Mouse (Mus musculus) cerebellum, adult (tissue): ENCODE results near the gene Vwa8.
A peak's percentile ranks its signal among the peaks of the same experiment; 100 is the strongest.

Experiments
- ATAC-seq: cut with Nextera tagmentation; 2 replicates; pipeline ENCODE4 v1.9.2; 2017; ENCODE audit warnings: mild to moderate bottlenecking, moderate library complexity, mixed read lengths; ENCODE audit not compliant: insufficient number of reproducible peaks, low FRiP score, low TSS enrichment

The Vwa8 gene

DNA sequence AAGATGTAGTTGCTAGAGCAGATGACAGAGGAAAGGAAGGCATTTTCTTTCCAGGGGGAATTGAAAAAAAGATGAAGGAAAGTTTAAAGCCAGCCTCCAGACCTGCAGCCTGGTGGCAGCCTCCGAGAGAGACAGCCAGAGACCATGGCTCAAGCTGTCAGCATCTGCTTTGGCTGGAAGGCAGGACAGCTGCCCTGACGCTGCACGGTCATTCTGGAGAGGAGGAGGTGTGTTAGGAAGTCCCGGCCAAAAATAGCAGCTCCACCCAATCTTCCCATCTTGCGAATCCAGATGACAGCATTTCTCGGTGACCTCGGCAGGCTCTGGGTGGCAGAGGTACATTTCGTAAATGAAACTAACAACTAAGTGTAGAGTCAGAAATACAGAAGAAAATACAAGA is 225.9 kb downstream of the Vwa8 start:
- no peak for ATAC-seq

DNA sequence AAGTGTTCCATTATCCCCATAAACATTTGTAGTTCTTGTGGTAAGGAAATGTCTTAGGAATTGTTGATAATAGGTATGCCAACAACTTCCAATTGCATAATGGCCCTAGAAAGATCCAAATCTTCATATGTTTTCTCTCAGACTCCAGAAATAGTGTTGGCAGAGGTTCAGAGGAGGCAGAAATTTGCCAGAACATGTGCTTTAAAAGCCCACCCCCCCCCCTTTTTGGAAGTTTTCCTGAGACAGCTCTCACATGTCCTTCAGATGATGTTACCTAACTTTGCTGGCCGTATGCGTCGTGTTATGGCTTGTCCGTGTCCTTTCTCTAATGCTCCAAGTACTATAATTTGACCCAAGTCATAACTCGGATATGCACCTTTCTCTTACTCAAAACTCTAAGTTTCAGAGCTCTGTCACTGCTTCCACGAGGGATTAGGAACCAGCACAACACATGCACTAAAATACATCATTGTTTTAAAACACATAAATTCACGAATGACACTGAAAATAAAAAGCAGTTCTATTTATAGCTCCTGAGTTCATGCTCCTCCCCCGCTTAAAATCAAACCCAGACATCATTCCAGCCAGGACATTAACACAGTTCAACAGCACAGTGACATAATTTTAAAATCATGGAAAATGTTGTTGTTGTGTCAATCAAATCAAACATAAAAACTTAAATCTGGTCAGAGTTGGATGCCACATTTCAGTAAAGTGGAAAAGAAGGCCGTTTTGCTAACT is 227.9 kb downstream of the Vwa8 start:
- ATAC-seq, result no peak

DNA sequence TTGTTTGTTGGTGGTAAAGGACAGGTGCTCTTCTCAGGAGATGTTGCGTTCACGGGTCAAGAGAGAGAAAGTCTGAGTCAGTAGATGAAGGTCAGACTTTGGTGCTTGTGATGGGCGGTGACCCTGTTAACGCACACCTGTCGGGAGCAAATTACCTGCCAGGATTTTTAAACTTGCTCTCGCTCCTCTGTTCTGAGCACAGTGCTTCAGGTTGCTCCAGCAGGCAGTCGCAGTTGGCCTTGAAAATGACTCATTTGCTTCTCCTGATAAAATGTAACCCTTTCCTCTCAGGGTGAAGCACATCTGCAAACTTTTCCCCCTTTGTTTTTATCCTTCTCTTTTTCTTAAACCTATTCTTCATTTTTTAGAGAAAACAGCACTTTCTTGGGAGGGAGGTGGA is 234.7 kb downstream of the Vwa8 start:
- ATAC-seq, result no peak

GRCm38 (mm10) chr14:79086006-79086405 is 237.2 kb downstream of the Vwa8 start:
- ATAC-seq, result no peak

DNA sequence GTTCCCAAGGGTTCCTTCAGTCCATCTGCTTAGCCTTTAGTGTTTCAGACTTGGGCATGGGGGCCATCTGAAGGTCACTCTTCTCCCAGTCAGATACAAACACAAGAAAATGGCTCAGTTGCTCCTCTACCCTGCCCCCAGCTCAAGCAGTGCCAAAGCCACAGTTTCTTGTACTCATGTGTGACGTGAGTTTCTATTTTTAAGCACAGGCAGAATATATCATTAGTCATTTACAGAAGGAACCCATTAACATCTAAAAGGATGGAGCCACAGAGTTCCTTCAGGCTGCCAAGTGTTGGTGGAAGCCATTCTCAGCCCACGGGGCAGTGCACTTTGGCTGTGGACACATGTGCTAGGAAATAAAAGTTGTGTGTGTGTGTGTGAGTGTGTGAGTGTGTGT is 240.6 kb downstream of the Vwa8 start:
- no peak for ATAC-seq

DNA sequence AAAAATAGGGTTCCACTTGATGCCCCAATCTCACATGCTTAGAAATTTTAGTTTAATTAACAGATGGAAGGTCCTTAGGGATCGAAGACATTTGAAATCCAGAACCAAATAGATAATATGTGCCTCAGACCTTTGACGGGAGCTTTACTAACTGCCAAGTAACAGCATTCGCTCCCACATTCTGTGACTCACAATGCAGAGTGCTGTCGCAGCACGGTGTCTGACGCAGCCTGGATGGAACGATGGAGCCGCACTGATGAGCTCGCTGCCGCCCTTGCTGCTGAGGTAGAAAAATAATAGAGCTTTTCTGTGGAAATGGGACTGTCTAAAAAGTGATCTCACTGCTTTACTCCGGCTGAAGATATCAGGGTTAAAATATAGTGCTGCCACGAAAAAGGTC is 248.3 kb downstream of the Vwa8 start:
- ATAC-seq, result no peak

DNA sequence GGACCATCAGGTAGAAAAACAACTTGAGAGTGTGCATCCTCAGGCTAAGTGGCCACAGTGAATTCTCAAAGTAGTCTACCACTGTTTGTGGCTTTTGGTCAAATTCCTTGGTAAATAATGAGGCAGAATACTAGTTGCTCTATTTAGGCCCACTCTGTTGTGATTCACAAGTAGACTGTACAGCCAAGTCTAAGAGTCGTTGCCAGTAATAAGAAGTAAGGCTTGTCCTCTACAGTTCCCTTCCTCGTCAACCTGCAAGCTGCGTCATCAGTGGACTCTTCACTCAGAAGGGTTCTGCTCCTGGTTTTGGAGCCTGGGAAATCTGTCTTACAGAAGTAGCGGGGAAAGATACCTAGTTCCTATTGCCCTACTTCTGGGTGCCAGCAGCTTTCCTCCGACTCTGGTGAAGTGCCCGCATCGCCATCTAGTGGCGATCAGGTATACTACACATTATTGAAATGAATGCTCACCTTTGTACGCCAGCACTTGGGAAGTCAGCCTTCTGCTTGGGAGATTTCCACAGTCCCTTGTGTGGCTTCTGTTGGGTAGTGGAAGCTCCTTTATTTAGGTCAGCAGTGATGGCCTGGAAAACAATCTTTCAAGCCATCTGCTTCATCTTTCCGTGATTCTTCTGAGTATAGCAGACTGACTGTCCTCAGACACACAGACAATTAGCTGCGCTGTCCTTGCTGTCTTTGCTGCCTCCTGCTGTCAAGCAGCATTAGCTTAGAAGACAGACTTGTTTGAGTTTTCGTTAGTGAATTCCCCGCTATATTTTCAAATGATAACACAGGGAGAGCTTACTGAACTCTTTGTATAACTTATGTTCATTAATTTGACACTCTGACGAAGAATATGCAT is 258.0 kb downstream of the Vwa8 start:
- peak; percentile 89 for ATAC-seq

- ATAC-seq, result no peak
Observed at GRCm38 (mm10) chr14:79109375-79109774, 260.5 kb downstream of the Vwa8 start.

DNA sequence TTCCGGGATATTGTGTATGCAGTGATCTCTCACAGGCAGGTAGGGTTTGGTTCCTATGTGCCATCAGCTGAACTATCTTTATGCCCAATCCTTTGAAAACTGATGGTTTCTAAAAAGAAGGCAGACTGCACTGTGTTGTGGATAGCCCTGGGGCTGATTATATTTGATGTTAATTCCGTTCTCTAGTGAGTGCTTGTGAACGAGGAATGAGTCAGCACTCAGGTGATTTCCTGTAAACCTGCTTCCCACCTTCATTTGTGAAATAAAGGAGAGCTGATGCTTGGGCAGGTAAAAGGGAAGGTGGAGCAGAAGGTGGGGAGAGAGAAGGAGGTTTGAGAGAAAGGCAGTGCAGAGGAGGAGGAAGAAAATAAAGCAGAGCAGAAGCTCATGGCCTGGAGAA is 261.2 kb downstream of the Vwa8 start:
- no peak for ATAC-seq

DNA sequence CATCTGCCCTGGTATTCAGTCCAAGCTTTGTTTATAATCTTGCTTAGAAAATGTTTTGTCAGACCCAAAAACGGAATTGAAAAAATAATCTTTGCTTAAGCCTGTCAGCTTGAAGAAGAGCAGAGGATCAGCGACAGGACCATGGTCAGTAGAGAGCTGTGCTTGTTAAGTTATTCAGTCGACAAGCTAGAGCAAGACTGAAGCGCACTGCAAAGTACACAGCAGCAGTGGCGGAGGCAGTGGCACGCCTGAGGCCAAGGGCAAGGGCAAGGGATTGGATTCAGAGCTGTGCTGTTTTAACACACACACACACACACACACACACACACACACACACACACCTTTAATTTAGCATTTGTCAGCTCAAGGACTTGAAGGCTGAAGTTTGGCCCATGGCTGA is 263.2 kb downstream of the Vwa8 start:
- no peak for ATAC-seq

DNA sequence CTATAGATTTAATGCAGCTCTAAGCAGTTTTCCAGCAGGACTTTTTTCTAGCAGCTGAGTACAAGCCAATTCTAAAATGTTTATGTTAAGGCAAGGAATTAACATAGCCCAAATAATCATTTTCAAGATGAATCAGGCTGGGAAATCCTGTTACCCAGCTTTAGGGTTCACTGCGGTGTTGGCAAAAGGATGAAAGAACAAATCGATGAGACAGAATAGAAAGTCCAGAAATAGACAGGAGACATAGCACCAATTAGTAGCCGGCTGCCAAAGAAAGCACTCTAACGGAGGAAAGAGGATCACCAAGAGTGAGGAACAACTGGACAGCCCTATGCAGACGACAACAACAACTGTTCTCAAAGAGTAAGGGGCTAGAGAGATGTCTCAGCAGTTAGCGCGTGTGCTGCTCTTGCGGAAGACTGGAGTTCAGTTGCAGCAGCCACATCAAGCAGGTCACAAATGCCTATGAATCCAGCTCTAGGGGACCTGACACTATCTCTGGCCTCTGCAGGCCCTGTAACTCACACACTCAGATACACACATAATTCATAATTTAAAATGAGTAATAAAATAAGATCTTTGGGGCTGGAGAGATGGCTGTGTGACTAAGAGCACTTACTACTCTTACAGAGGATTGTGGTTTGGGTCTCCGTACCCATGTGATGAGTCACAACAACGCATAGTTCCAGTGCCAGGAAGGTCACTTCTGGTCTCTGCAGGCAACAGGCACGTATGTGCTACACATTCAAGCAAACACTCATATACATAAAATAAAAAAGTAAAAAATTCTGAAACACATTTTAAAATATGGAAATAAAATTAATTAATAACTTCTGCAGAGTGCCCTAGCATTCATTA is 265.9 kb downstream of the Vwa8 start:
- ATAC-seq, result no peak

GRCm38 (mm10) chr14:79118457-79118856 is 269.6 kb downstream of the Vwa8 start:
- ATAC-seq, result no peak

DNA sequence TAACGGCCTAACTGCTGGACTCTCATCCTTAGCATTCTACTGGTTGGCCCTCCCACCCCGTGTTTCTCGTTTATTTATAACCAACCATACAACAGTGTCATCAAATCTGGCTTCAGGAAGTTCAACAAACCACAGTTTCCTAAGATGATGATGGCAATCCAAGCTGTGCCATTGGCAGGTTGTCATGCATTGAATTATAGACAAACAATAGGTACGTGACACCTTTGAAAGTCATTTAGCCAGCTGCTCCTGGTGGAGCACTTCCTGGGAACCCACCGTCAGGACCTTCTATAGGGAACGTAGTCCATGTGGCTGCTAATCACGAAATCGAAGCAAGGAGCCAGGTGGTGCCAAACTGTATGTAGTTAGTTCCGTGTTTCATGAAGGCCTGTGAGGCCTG is 270.5 kb downstream of the Vwa8 start:
- no peak for ATAC-seq

- no peak for ATAC-seq
Observed at GRCm38 (mm10) chr14:79120681-79121080, 271.8 kb downstream of the Vwa8 start.

GRCm38 (mm10) chr14:79123466-79123865 is 274.6 kb downstream of the Vwa8 start:
- no peak for ATAC-seq

GRCm38 (mm10) chr14:79124643-79125042 is 275.8 kb downstream of the Vwa8 start:
- peak; percentile 37 for ATAC-seq

- peak; percentile 80 for ATAC-seq
Observed at GRCm38 (mm10) chr14:79126176-79126575, 277.3 kb downstream of the Vwa8 start.

- no peak for ATAC-seq
Observed at GRCm38 (mm10) chr14:79134891-79135334, 286.1 kb downstream of the Vwa8 start.

GRCm38 (mm10) chr14:79135441-79135840 is 286.6 kb downstream of the Vwa8 start:
- ATAC-seq, result no peak

DNA sequence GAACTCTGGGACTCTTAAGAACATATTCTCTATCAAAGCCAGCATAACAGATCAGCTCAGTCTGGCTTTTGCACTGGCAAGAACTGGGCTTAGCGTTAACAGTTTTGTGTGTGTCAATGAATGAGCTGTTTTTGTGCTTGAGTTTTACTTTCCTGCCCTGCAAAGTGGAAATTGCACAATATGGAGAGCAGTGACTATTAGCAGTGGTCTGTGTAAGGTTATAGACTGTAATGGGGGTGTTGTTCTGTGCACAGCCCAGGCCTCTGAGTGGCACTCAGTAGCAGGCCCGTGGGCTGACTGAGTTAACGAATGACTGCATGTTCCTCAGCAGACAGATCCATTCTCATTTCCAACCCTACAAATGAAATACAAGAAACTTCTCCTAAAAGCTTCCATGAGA is 287.7 kb downstream of the Vwa8 start:
- ATAC-seq, result no peak

DNA sequence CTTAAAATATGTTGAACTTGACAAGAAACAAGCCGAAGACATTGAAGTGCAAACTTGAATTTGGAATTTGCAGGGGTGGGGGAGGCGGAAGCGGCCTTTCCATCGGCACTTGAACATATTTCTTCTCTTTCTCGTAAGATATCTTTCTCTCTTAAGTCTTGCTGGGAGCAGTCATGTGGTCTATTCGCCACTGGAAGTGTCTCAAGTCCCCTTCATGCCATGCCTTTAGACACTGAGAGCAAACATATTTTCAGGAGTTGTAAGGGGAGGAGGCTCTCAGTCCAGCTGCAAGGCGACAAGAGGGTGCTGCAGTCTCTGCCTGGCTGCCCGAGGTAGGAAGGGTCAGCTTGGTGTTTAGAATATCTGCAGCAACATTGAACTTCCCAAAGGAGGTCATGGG is 288.2 kb downstream of the Vwa8 start:
- ATAC-seq, result no peak
